Mouse (Mus musculus): ENCODE measurements around the gene Mfap1b.
"Not testable (repeated sequence)": the region's sequence is repeated elsewhere in the genome, so short reads cannot be mapped to it uniquely, and the experiment has no call there.

Gene Mfap1b

GRCm38 (mm10) chr2:121468982-121469381 lies 4.9 kb downstream of the Mfap1b start:
- not testable (repeated sequence) for DNase-seq

DNA sequence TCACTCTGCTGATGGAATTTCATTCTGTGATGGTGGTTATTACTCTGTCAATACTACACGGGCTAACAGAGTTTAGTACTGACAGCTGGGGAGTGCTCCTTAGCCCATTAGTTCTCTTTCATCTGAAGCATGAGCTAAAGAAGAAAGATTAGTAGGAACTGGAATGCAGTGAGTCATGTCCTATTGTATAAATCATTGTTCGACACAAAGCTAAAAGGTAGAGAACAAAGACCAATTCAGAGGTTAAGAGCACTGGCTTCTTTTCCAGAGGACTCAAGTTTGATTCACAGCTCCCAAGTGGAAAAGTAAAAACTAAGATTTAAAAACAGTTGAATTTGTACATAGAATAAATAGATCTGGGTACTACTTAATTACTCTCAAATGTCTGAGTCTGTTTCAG lies 13.8 kb downstream of the Mfap1b start:
- DNase-seq, result no peak

DNA sequence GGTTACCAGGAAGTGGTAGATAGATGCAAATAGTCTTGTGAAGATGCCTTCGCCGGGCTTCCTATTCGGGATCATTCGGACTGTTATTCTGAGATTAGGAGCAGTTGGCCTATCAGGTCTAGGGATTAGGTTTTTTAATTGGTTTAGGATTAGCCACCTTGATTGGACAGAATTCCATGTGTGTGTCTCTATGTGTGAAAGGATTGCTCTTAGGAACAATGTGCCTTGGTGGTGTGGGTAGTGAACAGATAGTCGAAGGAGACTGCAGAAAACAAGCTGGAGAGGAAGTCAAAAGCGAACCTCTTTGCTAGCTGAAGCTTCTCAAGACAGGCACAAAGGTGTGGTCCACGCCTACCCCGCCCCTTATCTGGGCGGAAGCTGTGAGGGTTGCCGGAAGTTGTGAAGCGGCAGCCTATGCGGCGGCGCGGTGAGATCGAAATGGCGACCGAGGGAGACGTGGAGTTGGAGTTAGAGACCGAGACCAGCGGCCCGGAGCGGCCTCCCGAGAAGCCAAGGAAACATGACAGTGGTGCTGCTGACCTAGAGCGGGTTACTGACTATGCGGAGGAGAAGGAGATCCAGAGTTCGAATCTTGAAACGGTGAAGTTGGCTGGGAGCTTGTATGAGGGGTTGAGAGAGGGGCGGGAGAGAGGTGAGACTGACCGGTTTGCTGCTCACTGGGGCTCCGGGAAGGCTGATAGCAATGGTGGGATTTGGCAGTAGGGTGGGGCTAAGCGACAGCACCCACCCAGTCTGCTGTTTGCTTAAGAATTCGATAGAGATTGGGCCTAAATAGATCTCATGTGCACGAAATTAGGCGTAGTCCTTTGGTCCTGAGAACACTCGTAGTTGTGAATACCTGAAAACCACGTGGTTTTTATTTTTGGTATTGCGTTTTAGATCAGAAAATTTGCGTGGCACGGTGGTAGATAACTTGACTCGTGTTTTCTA lies 16.9 kb downstream of the Mfap1b start, which contains the start of gene Serinc4:
Serinc4 (minus strand) TSS at position 90 of the 951 bp plus-strand sequence.
- DNase-seq, result peak; percentile 70

DNA sequence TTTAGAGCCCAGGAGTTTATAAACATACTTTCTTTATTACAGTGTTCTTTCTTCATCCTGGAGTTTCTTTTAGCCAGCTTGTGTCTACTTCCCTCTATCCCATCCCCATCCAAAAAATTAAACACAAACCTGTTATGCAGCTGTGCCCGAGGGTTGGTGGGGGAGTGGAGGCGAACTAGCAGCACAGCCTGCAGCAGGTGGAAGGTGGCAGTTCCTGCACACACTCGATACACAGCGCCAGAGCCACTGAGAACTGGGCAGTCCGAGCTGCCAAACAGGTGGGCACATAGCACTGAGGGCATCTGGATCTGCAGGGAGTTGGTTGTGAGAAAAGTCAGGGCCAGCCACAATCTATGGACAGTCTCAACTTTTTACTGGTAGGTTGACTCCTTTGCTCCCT lies 18.3 kb downstream of the Mfap1b start:
- DNase-seq, result no peak

- no peak for DNase-seq
Observed at GRCm38 (mm10) chr2:121453917-121454316, 19.9 kb downstream of the Mfap1b start.

DNA sequence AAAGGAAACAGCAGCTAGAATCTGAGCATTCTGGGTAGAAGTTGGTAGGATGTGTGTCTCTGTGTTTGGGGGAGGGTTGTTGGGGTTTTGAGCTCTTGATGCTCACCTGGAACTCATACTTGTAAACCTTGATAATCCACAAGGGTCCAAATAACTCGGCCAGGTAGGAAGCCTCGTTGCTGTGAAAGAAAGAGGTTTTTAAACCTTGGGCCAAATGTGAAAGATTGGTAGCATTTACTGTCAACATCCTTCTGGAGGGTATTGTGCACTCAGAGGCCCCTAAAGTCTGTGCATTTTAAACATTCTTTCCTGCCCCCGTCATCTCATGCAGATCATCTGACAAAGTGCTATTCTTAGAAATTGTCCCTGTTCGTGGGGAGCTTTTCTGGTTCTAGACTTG lies 20.9 kb downstream of the Mfap1b start, which contains the start of gene Hypk:
Hypk (plus strand) TSS at position 301 of the 400 bp plus-strand sequence.
- DNase-seq, result no peak

DNA sequence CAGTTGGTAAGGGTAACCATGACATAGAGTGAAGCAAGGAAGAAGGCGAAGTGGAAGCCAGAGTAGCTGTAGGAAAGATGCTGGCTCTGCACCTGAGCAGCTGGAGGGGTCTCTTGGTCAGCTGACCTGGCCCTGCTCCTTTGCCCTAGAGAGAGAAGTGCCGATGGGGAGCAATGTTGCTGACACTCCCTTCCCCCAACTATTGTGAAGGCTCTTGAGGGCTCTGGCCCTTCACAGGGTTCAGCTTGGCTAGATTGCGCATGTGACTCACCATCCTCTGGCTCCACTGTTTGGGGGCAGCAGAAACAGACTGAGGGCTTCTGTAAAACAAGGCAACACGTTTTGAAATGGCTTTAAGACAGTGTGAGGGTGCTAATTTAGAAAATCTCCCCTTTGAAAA lies 21.5 kb downstream of the Mfap1b start:
- DNase-seq, result no peak

GRCm38 (mm10) chr2:121450093-121450492 lies 23.8 kb downstream of the Mfap1b start:
- DNase-seq, result no peak

DNA sequence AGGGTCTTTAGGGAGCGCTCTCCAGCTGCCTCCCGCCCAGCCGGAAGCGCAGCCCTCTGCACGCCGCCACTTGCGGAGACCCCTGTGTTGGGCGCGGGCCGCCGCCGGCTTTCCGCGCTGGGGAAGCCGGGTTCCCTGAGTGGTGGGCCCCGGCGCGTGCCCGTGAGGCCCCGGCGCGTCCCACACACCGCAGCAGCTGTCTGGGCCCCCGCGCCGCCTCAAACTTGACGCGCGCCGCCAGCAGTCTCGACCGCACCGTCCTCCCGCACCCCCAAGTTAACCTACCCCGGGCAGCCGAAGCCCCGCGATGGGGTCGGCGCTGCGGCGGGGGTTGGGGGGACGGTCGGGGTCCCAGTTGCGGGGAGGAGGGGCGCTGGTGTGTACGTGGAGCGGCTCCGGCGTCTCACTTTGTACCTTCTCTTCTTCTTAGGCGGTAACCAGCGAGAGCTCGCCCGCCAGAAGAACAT lies 24.3 kb downstream of the Mfap1b start:
- DNase-seq, result no peak

- peak; percentile 100 for DNase-seq
Observed at GRCm38 (mm10) chr2:121448739-121449535, 24.9 kb downstream of the Mfap1b start, which contains the start of gene Serf2. Gene Serf2, plus strand, starts transcription at chr2:121449195.

DNA sequence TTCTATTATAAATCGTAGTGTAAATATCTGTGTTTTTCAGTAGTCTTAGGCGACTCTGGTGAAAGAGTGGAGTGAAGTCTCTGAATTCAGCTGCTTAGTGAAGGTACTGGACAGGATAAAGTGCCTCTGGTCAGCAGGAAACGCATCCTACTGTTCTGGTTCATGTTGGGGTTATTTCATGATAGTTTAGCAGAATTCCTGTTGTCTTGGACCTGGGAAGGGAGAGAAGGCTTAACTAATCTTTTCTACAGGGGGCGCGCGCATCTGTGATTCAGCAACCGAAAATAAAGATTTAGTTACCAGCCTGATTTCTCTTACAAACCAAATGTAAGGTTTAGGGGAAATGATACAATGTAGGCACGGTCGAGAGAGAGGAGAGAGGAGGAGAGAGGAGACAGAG lies 25.7 kb downstream of the Mfap1b start:
- DNase-seq, result no peak

- DNase-seq, result no peak
Observed at GRCm38 (mm10) chr2:121447006-121447405, 26.9 kb downstream of the Mfap1b start.

- no peak for DNase-seq
Observed at GRCm38 (mm10) chr2:121446506-121446905, 27.4 kb downstream of the Mfap1b start.

DNA sequence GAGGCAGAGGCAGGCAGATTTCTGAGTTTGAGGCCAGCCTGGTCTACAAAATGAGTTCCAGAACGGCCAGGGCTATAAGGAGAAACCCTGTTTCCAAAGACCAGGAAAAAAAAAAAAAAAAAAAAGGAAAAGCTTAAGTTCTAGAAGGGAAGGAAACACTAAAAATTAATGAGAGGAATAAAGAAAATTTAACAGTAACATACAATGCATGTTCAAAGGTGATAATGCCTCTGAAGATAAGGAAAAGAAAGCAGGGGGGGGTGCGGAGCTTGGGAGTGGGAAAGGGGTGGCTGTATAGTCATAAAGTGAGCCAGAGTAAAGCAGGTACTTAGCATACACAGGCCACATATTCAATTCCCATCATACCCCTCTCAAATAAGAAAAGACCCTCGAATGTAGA lies 28.8 kb downstream of the Mfap1b start:
- DNase-seq, result no peak

GRCm38 (mm10) chr2:121444178-121444577 lies 29.7 kb downstream of the Mfap1b start, which contains the start of gene Ell3:
Gene Ell3, minus strand, starts transcription at chr2:121444278.
- DNase-seq, result no peak

GRCm38 (mm10) chr2:121443068-121443349 lies 30.9 kb downstream of the Mfap1b start:
- DNase-seq, result peak; percentile 24

- peak; percentile 44 for DNase-seq
Observed at GRCm38 (mm10) chr2:121442259-121443067, 31.4 kb downstream of the Mfap1b start.

GRCm38 (mm10) chr2:121441800-121442199 lies 32.1 kb downstream of the Mfap1b start:
- DNase-seq, result no peak

GRCm38 (mm10) chr2:121440834-121441605 lies 32.8 kb downstream of the Mfap1b start:
- no peak for DNase-seq

DNA sequence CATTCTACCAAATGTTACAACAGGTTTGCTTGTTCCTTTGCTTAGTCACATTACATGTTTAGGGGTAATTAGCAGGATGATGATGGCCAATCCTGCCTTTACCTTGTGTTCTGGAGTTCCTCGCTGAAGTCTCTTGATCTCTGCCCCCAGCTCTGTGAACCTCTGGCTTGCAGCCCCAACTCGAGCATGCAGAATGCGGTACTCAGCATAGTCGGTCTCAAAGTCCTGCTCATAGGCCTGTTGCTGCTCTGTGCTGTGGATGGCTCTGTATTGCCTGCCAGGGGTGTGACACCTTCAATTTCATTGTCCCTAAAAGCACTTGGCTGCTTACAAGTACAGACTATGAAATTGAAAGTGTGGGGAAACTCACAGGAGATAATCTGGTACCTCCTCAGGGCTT lies 34.1 kb downstream of the Mfap1b start:
- no peak for DNase-seq

GRCm38 (mm10) chr2:121434854-121435253 lies 39.0 kb downstream of the Mfap1b start:
- no peak for DNase-seq

DNA sequence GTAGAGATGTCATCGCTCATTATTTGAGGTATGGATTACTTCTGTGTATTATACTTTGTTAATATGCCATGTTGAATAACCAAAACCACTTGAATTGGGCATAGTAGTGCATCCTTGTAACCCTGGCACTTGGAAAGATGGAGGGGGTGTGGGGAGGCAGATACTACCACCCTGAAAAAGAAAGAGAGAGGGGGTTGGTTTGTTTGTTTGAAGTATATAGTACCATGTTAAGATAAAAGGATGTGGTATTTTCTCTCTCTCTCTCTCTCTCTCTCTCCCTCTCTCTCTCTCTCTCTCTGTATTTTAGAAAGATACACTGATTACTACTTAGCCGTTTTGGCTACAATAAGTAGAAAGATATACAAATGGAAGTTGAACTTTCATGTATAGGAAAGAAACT lies 48.0 kb downstream of the Mfap1b start:
- no peak for DNase-seq
